Mouse (Mus musculus): Measurements from ENCODE around the gene C2cd2l. TPM values are rescaled to one million over a fixed set of nuclear protein-coding genes. Genes with fewer than 3 reads are reported as not detected.

C2cd2l gene
- polyA plus RNA-seq, 1 experiment from 2014 or later: 11.6 TPM

DNA sequence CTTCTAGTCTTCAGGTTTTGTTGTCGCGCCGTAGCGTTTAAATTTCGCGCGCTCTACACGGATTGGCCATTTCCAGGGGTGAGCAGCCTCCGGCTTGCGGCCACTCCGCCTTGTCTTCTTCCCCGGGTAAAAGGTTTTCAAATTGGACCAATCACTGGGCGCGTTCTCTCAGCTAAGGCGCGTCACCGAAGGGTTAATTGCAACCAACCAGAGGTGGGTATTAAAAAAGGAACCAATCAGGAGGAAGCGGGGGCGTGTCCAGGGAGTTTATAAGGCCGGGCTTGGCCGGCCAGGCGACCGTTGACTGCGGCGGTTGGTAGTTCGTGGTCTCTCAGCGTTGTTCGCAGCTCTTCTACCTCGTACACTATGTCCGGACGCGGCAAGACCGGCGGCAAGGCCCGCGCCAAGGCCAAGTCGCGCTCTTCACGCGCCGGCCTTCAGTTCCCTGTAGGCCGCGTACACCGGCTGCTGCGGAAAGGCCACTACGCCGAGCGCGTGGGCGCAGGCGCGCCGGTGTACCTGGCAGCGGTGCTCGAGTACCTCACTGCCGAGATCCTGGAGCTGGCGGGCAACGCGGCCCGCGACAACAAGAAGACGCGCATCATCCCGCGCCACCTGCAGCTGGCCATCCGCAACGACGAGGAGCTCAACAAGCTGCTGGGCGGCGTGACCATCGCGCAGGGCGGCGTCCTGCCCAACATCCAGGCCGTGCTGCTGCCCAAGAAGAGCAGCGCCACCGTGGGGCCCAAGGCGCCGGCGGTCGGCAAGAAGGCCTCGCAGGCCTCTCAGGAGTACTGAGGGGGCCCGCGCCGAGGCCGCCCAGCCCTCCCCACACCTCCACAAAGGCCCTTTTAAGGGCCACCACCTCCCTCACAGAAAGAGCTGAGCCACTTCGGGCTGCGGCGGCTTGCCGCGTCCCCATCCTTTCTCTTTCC, 14.6 kb upstream of the C2cd2l start, which contains the start of gene H2afx:
Gene H2afx (plus strand): TSS at position 299 of the 935 bp plus-strand sequence.
- Histone ChIP-seq H3K9ac (ENCODE audit: low read depth, low read length) (peak within 1 kb of the TSS; percentile 88), H3K9me3 (replicated peaks; ENCODE audit: low read length) (no peaks in the 10 kb centered on the region), H3K4me2 (ENCODE audit: low read length) (peak within 1 kb of the TSS; percentile 90), H3K4me3 (replicated peaks; ENCODE audit: low read depth, low read length) (peak within 1 kb of the TSS; percentile 85), H3K27ac (peak within 1 kb of the TSS; percentile 90), H3K36me3 (ENCODE audit: insufficient read depth, low read length) (peaks cover 26% of the 10 kb centered on the region; the same call in 1 of the 2 replicates), H3K27me3 (ENCODE audit: insufficient read depth, low read length) (no peaks in the 10 kb centered on the region), H3K4me1 (replicated peaks; ENCODE audit: insufficient read depth, low read length) (peaks cover 6% of the 10 kb centered on the region; the same call in 1 of the 2 replicates)
- WGBS: under 1% methylated on average over 88 of the region's 91 CpGs
- DNase-seq (ENCODE audit: low spot score): peak; percentile 100
- ATAC-seq (replicated peaks; ENCODE audit: low FRiP score, low read depth): peak; percentile 97
- TF ChIP-seq CTCF (IDR thresholded peaks at IDR 0.05; ENCODE audit: low read depth): peak; percentile 61

DNA sequence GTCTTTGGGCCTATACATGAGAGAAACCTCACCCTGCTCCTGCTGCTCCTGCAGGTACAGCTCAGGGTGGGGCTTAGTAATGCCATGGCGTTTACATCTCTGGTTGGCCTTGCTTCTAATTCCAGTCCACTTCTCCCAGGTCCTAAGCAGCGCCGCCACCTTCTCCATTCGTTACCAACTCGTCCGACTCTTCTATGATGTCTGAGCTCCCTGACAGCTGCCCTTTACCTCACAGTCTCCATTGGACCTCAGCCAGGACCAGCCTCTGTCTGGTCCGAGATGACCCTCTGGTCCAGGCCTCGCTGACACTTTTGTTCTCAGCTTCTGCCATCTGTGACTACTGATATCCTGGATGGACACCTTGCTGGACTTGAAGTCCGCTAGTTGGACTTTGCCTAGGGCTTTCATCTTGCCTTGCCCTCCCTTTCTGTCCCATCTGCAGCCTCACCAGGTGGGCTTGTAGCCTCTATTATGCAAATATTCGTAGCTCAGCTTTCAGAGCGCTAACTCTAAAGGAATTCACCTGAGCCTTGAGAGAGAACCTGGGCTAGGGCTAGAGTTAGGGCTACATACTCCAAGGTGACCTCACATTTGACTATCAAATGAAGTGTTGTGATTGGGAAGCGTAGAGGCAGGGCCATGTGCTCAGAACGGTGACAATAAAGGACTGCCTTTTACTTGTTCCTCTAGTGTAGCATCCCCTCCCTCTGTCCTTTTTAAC, 13.0 kb upstream of the C2cd2l start:
- peaks cover 25% of the 10 kb centered on the region; the same call in 1 of the 2 replicates for H3K36me3 ChIP-seq (ENCODE audit: insufficient read depth, low read length)
- H3K9ac ChIP-seq (ENCODE audit: low read depth, low read length): no peak overlapping the region
- no peak for DNase-seq (ENCODE audit: low spot score)
- WGBS: 94% methylated on average over 13 of the region's 13 CpGs
- H3K27ac ChIP-seq: no peak overlapping the region
- H3K4me3 ChIP-seq (replicated peaks; ENCODE audit: low read depth, low read length): no peak overlapping the region
- no peaks in the 10 kb centered on the region for H3K9me3 ChIP-seq (replicated peaks; ENCODE audit: low read length)
- peaks cover 7% of the 10 kb centered on the region; the same call in 1 of the 2 replicates for H3K4me1 ChIP-seq (replicated peaks; ENCODE audit: insufficient read depth, low read length)
- no peaks in the 10 kb centered on the region for H3K27me3 ChIP-seq (ENCODE audit: insufficient read depth, low read length)
- H3K4me2 ChIP-seq (ENCODE audit: low read length): no peak overlapping the region
- TF ChIP-seq CTCF (IDR thresholded peaks at IDR 0.05; ENCODE audit: low read depth): no peak
- ATAC-seq (replicated peaks; ENCODE audit: low FRiP score, low read depth): no peak

DNA sequence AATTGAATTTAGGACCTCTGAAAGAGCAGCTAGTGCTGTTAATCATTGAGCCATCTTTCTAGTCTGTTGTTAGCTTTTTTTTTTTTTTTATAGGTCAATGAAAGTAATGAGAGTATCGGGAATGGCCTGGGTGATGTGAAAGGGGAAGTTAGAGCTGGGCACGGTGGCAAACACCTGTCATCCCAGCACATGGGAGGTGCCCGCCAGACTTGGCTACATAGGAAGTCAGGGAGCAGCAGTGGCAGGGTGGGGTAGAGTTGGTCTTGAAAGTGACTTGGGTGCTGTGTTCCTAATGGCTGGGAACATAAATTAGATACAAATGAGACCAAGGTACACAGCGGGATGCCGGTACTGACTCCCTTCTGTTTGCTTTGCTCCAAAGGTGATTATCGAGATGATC, 10.7 kb upstream of the C2cd2l start:
- Histone ChIP-seq H3K4me2 (ENCODE audit: low read length) (no peak overlapping the region), H3K27me3 (ENCODE audit: insufficient read depth, low read length) (no peaks in the 10 kb centered on the region), H3K9ac (ENCODE audit: low read depth, low read length) (no peak overlapping the region), H3K4me3 (replicated peaks; ENCODE audit: low read depth, low read length) (no peak overlapping the region), H3K4me1 (replicated peaks; ENCODE audit: insufficient read depth, low read length) (peaks cover 8% of the 10 kb centered on the region; the same call in 1 of the 2 replicates), H3K36me3 (ENCODE audit: insufficient read depth, low read length) (0 out of 2 replicates have a peak, but pooled peaks cover 20% of the 10 kb centered on the region), H3K9me3 (replicated peaks; ENCODE audit: low read length) (no peaks in the 10 kb centered on the region), H3K27ac (no peak overlapping the region)
- DNase-seq (ENCODE audit: low spot score) (no peak), ATAC-seq (replicated peaks; ENCODE audit: low FRiP score, low read depth) (no peak)
- WGBS: 91% methylated on average over 6 of the region's 6 CpGs
- no peak for TF ChIP-seq CTCF (IDR thresholded peaks at IDR 0.05; ENCODE audit: low read depth)

DNA sequence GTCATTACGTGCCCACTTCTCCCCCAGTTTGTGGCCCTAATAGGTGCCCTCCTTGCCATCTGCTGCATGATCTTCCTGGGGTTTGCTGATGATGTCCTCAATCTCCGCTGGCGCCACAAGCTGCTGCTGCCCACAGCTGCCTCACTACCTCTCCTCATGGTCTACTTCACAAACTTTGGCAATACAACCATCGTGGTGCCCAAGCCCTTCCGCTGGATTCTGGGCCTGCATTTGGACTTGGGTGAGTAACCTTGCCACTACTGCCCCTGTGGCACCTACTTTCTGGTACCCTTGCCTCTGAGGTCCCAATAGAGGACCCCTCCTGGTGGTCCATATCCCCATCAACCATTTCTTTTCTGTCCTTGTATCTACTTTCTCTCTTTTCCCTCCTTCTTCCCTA, 7.8 kb upstream of the C2cd2l start:
- peak overlapping the region; percentile 76 for H3K4me3 ChIP-seq (replicated peaks; ENCODE audit: low read depth, low read length)
- 0 out of 2 replicates have a peak overlapping the region, but pooled peaks have one; percentile 94 for H3K27ac ChIP-seq
- 88% methylated on average over 5 of the region's 5 CpGs for WGBS
- no peaks in the 10 kb centered on the region for H3K9me3 ChIP-seq (replicated peaks; ENCODE audit: low read length)
- H3K36me3 ChIP-seq (ENCODE audit: insufficient read depth, low read length): 0 out of 2 replicates have a peak, but pooled peaks cover 19% of the 10 kb centered on the region
- ATAC-seq (replicated peaks; ENCODE audit: low FRiP score, low read depth) (no peak), DNase-seq (ENCODE audit: low spot score) (no peak)
- H3K4me2 ChIP-seq (ENCODE audit: low read length): peak overlapping the region; percentile 80
- H3K4me1 ChIP-seq (replicated peaks; ENCODE audit: insufficient read depth, low read length): peaks cover 8% of the 10 kb centered on the region; the same call in 1 of the 2 replicates
- no peaks in the 10 kb centered on the region for H3K27me3 ChIP-seq (ENCODE audit: insufficient read depth, low read length)
- H3K9ac ChIP-seq (ENCODE audit: low read depth, low read length): no peak overlapping the region
- TF ChIP-seq CTCF (IDR thresholded peaks at IDR 0.05; ENCODE audit: low read depth): no peak

DNA sequence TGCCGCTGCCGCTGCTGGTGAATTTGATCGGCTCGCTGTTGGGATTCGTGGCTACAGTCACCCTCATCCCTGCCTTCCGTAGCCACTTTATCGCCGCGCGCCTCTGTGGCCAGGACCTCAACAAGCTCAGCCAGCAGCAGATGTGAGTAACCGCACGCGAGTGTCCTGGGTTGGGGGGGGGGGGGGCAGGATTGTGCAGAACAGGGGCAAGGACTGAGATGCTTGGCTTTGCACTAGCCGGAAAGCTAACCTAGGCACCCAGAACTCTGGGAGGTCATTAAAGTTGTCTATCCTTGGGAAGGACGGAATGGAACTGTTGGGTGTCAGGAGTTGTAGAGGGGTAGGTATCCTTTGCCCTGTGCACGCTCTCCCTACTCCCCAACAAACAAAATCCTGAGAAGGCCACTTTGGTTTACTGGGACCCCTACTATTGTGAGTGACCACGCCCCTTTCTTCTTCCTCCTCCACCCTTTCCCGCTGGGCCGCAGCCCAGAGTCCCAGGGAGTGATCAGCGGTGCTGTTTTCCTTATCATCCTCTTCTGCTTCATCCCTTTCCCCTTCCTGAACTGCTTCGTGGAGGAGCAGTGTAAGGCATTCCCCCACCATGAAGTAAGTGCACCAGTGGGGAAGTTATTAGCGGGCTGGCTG, 7.1 kb upstream of the C2cd2l start:
- Histone ChIP-seq H3K27ac (peak overlapping the region; percentile 94), H3K4me3 (replicated peaks; ENCODE audit: low read depth, low read length) (peak overlapping the region; percentile 76), H3K9me3 (replicated peaks; ENCODE audit: low read length) (no peaks in the 10 kb centered on the region), H3K9ac (ENCODE audit: low read depth, low read length) (peak overlapping the region; percentile 81), H3K4me1 (replicated peaks; ENCODE audit: insufficient read depth, low read length) (peaks cover 8% of the 10 kb centered on the region; the same call in 1 of the 2 replicates), H3K4me2 (ENCODE audit: low read length) (peak overlapping the region; percentile 80), H3K36me3 (ENCODE audit: insufficient read depth, low read length) (0 out of 2 replicates have a peak, but pooled peaks cover 13% of the 10 kb centered on the region), H3K27me3 (ENCODE audit: insufficient read depth, low read length) (no peaks in the 10 kb centered on the region)
- DNase-seq (ENCODE audit: low spot score) (peak; percentile 76), ATAC-seq (replicated peaks; ENCODE audit: low FRiP score, low read depth) (peak; percentile 18; the same call in 1 of the 2 replicates)
- no peak for TF ChIP-seq CTCF (IDR thresholded peaks at IDR 0.05; ENCODE audit: low read depth)
- under 1% methylated on average over 22 of the region's 22 CpGs for WGBS

Measured in kidney, postnatal 0 days (tissue).